Mouse (Mus musculus): ENCODE results near the gene Clca3a1.

Gene Clca3a1

DNA sequence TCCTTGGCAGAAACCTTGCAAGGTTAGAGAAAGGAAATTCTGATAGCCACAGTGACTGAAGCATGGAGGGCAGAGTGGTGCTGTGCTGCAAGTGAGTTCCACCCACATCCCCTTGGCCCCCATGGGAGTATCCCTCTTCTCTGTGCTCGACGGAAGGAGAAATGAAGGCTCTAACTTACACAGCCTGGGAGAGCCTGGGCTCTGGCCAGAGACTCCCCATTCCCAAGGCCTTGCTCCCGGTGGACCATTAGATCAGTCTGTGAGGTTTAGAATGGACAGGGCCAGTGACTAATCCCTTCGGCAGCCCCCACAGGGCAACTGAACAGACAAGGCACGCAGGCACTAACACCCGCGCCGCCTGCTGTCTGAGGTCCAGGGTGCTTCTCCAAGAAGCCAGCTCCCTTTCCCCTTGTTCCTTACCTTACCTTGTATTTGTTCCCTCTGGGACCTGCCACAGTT, 81.0 kb downstream of the Clca3a1 start:
- DNase-seq (ENCODE audit: low spot score in 2 of 2): no peak
